Mouse (Mus musculus) MEL (cell line): ENCODE data around the gene Xab2. TPM values are rescaled to one million over a fixed set of nuclear protein-coding genes. Genes with fewer than 3 reads are reported as not detected.

Experiments
- DNase-seq: peaks from one replicate; pipeline ENCODE4 v3.0.0; 2011; ENCODE audit warnings: low read depth, low spot score
- H3K27ac ChIP-seq: 2 replicates; pipeline ENCODE4 v1.5.1; 2012; ENCODE audit warnings: low read depth, mild to moderate bottlenecking, control low read depth, low read length, moderate library complexity; ENCODE audit not compliant: control insufficient read depth
- H3K27me3 ChIP-seq, 2 experiments: fragments of 150-350 bp in 1 of 2; sonication (generic) in 1 of 2; 2 replicates each; pipeline ENCODE4 v1.6.1; 2012; ENCODE audit warnings: low read length in 2 of 2, mild to moderate bottlenecking in 2 of 2, improper control_type of control experiment in 1 of 2, moderate library complexity in 1 of 2; ENCODE audit not compliant: insufficient read depth in 2 of 2, control insufficient read depth in 1 of 2
- H3K36me3 ChIP-seq, 2 experiments: 2 replicates each; pipeline ENCODE4 v1.6.1; 2012 to 2014; ENCODE audit warnings: low read length in 2 of 2, improper control_type of control experiment in 1 of 2, inconsistent platforms in 1 of 2, mild to moderate bottlenecking in 1 of 2; ENCODE audit not compliant: insufficient read depth in 2 of 2, control insufficient read depth in 1 of 2
- H3K4me1 ChIP-seq, 2 experiments: fragments of 150-350 bp in 1 of 2; sonication (generic) in 1 of 2; 2 replicates each; pipeline ENCODE4 v1.6.1; 2012; ENCODE audit warnings: low read length in 2 of 2, improper control_type of control experiment in 1 of 2, mild to moderate bottlenecking in 1 of 2; ENCODE audit not compliant: insufficient read depth in 2 of 2, control insufficient read depth in 1 of 2
- H3K4me3 ChIP-seq, 2 experiments: fragments of 150-350 bp in 1 of 2; sonication (generic) in 1 of 2; 2 replicates each; pipeline ENCODE4 v1.5.1; 2012; ENCODE audit warnings: low read depth in 2 of 2, low read length in 2 of 2, mild to moderate bottlenecking in 2 of 2, moderate library complexity in 2 of 2, control low read depth in 1 of 2, improper control_type of control experiment in 1 of 2; ENCODE audit not compliant: control insufficient read depth in 1 of 2, insufficient read depth in 1 of 2
- H3K79me2 ChIP-seq: 2 replicates; pipeline ENCODE4 v1.6.1; 2012; ENCODE audit warnings: mild to moderate bottlenecking, low read length, moderate library complexity; ENCODE audit not compliant: control insufficient read depth, poor library complexity, insufficient read depth
- H3K9ac ChIP-seq: 2 replicates; pipeline ENCODE4 v1.6.1; 2012; ENCODE audit warnings: low read depth, mild to moderate bottlenecking, control low read depth, low read length, moderate library complexity; ENCODE audit not compliant: control insufficient read depth, poor library complexity, severe bottlenecking
- H3K9me3 ChIP-seq: fragments of 150-350 bp; sonication (generic); replicated peaks from 2 replicates; pipeline ENCODE4 v1.6.1; 2012; ENCODE audit warnings: mild to moderate bottlenecking, low read length, improper control_type of control experiment, moderate library complexity; ENCODE audit not compliant: insufficient read depth
- BHLHE40 ChIP-seq: IDR thresholded peaks from 2 replicates; pipeline ENCODE4 v1.6.1; 2012; ENCODE audit warnings: low read depth, mild to moderate bottlenecking, inconsistent platforms, low read length, improper control_type of control experiment, borderline replicate concordance
- CHD1 ChIP-seq: IDR thresholded peaks from 2 replicates; pipeline ENCODE4 v1.6.1; 2012; ENCODE audit warnings: low read depth, mild to moderate bottlenecking, inconsistent platforms, low read length, improper control_type of control experiment
- ELF1 ChIP-seq: IDR thresholded peaks from 2 replicates; pipeline ENCODE4 v1.6.1; 2014; ENCODE audit warnings: low read depth, mild to moderate bottlenecking, inconsistent platforms, low read length, improper control_type of control experiment, moderate library complexity
- GABPA ChIP-seq: IDR thresholded peaks from 2 replicates; pipeline ENCODE4 v1.6.1; 2012; ENCODE audit warnings: low read depth, mild to moderate bottlenecking, inconsistent platforms, low read length, improper control_type of control experiment, moderate library complexity
- GATA1 ChIP-seq: IDR thresholded peaks from 2 replicates; pipeline ENCODE4 v1.6.1; 2011; ENCODE audit warnings: low read depth, low read length, improper control_type of control experiment
- HCFC1 ChIP-seq: IDR thresholded peaks from 2 replicates; pipeline ENCODE4 v1.6.1; 2012; ENCODE audit warnings: low read depth, mild to moderate bottlenecking, inconsistent platforms, low read length, improper control_type of control experiment, moderate library complexity
- KAT2A ChIP-seq: conservative IDR thresholded peaks from 2 replicates; pipeline ENCODE4 v1.6.1; 2012; ENCODE audit warnings: low read depth, low read length, improper control_type of control experiment, inconsistent platforms
- MAX ChIP-seq: IDR thresholded peaks from 2 replicates; pipeline ENCODE4 v1.6.1; 2011; ENCODE audit warnings: low read length, improper control_type of control experiment
- MAZ ChIP-seq: IDR thresholded peaks from 2 replicates; pipeline ENCODE4 v1.6.1; 2012; ENCODE audit warnings: low read depth, mild to moderate bottlenecking, inconsistent platforms, low read length, improper control_type of control experiment
- MEF2A ChIP-seq: IDR thresholded peaks from 2 replicates; pipeline ENCODE4 v1.6.1; 2014; ENCODE audit warnings: low read depth, mild to moderate bottlenecking, inconsistent platforms, low read length, improper control_type of control experiment; ENCODE audit not compliant: poor library complexity, insufficient replicate concordance, severe bottlenecking; ENCODE audit errors: extremely low read depth
- MYC ChIP-seq: IDR thresholded peaks from 2 replicates; pipeline ENCODE4 v1.6.1; 2011; ENCODE audit warnings: low read depth, mild to moderate bottlenecking, low read length, improper control_type of control experiment, moderate library complexity
- POLR2A ChIP-seq, 2 experiments: IDR thresholded peaks; 2 replicates each; pipeline ENCODE4 v1.6.1; 2011 to 2012; ENCODE audit warnings: low read length in 2 of 2, mild to moderate bottlenecking in 2 of 2, control low read depth in 1 of 2, improper control_type of control experiment in 1 of 2, low read depth in 1 of 2, moderate library complexity in 1 of 2; ENCODE audit not compliant: control insufficient read depth in 1 of 2, insufficient read depth in 1 of 2, poor library complexity in 1 of 2
- POLR2AphosphoS5 ChIP-seq: IDR thresholded peaks from 2 replicates; pipeline ENCODE4 v1.6.1; 2012; ENCODE audit warnings: low read depth, borderline replicate concordance, mild to moderate bottlenecking, inconsistent platforms, low read length, moderate library complexity, mixed read lengths
- SIN3A ChIP-seq: IDR thresholded peaks from 2 replicates; pipeline ENCODE4 v1.6.1; 2012; ENCODE audit warnings: low read length, improper control_type of control experiment, inconsistent platforms
- TAL1 ChIP-seq: IDR thresholded peaks from 2 replicates; pipeline ENCODE4 v1.6.1; 2012; ENCODE audit warnings: mild to moderate bottlenecking, inconsistent platforms, low read length, moderate library complexity, mixed read lengths
- TCF12 ChIP-seq: IDR thresholded peaks from 2 replicates; pipeline ENCODE4 v1.6.1; 2014; ENCODE audit warnings: low read depth, mild to moderate bottlenecking, inconsistent platforms, low read length, improper control_type of control experiment, moderate library complexity
- UBTF ChIP-seq: IDR thresholded peaks from 2 replicates; pipeline ENCODE4 v1.6.1; 2012; ENCODE audit warnings: low read depth, mild to moderate bottlenecking, inconsistent platforms, low read length, improper control_type of control experiment, moderate library complexity, borderline replicate concordance; ENCODE audit not compliant: insufficient read depth
- USF1 ChIP-seq: IDR thresholded peaks from 2 replicates; pipeline ENCODE4 v1.6.1; 2014; ENCODE audit warnings: low read depth, mild to moderate bottlenecking, inconsistent platforms, low read length, improper control_type of control experiment, moderate library complexity
- ZC3H11A ChIP-seq: IDR thresholded peaks from 2 replicates; pipeline ENCODE4 v1.6.1; 2012; ENCODE audit warnings: low read depth, mild to moderate bottlenecking, inconsistent platforms, low read length, improper control_type of control experiment
- ZMIZ1 ChIP-seq: IDR thresholded peaks from 2 replicates; pipeline ENCODE4 v1.6.1; 2012; ENCODE audit warnings: low read depth, mild to moderate bottlenecking, inconsistent platforms, low read length, improper control_type of control experiment, moderate library complexity
- polyA plus RNA-seq, 2 experiments: library from polyadenylated mRNA; stranded (reverse) in 1 of 2; unstranded in 1 of 2; fragments of >175 nt in 1 of 2; fragments of >200 nt in 1 of 2; gene quantifications; 2 replicates each; pipeline versions ENCODE4 v1.2.1 to v1.2.4; 2012; ENCODE audit warnings: low replicate concordance in 2 of 2, low read depth in 1 of 2; ENCODE audit not compliant: insufficient read length in 2 of 2, insufficient read depth in 1 of 2, missing spikeins in 1 of 2
- total RNA-seq: library from RNA; depleted of rRNA; stranded (reverse); fragments of 300-350 nt; gene quantifications from 2 replicates; pipeline ENCODE4 v1.2.3, GENCODE M21; 2012

Xab2 gene
- total and polyA plus RNA-seq, 3 experiments, result 54.8 to 90.4 (median 68.1) TPM

- Histone ChIP-seq H3K36me3 (no peaks in the 10 kb centered on the region), H3K27me3 (no peaks in the 10 kb centered on the region), H3K4me1 (peaks cover 0 to 7% of the 10 kb centered on the region in 2 experiments; a peak in 2 of 4 replicates), H3K9ac (no peak overlapping the region), H3K4me3 (no peak overlapping the region)
- no peak for DNase-seq
- TF ChIP-seq KAT2A (no peak), MEF2A (no peak), GATA1 (no peak), MYC (no peak), ZC3H11A (no peak), ELF1 (no peak), USF1 (no peak), TCF12 (no peak), SIN3A (no peak), BHLHE40 (no peak), GABPA (no peak), ZMIZ1 (no peak), POLR2AphosphoS5 (no peak), CHD1 (no peak), UBTF (no peak), TAL1 (no peak)
- TF ChIP-seq, all 39 proteins: peak for 0
- Histone ChIP-seq H3K27ac (no peak overlapping the region), H3K79me2 (no peaks in the 10 kb centered on the region), H3K9me3 (no peaks in the 10 kb centered on the region)
These were observed 26.6 kb downstream of the Xab2 start for GRCm38 (mm10) chr8:3594466-3594865.

- DNase-seq, result no peak
- Histone ChIP-seq H3K9me3 (no peaks in the 10 kb centered on the region), H3K4me1 (peaks cover 0 to 7% of the 10 kb centered on the region in 2 experiments; a peak in 2 of 4 replicates), H3K27me3 (no peaks in the 10 kb centered on the region), H3K36me3 (no peaks in the 10 kb centered on the region), H3K4me3 (no peak overlapping the region), H3K9ac (no peak overlapping the region), H3K27ac (no peak overlapping the region), H3K79me2 (no peaks in the 10 kb centered on the region)
- TF ChIP-seq MAX (no peak), USF1 (no peak), MEF2A (no peak), POLR2A (IDR thresholded peaks at IDR 0.05; ENCODE audit: control insufficient read depth in 1 of 2, insufficient read depth in 1 of 2, low read depth in 1 of 2, low read length in 2 of 2, poor library complexity in 1 of 2) (no peak), TAL1 (no peak), TCF12 (no peak), POLR2AphosphoS5 (no peak), ELF1 (no peak), ZC3H11A (no peak), HCFC1 (no peak), ZMIZ1 (no peak), MAZ (no peak)
These were observed 27.6 kb downstream of the Xab2 start for GRCm38 (mm10) chr8:3593470-3593869.
